Mouse (Mus musculus): ENCODE results near the gene Ptrh1.

DNA sequence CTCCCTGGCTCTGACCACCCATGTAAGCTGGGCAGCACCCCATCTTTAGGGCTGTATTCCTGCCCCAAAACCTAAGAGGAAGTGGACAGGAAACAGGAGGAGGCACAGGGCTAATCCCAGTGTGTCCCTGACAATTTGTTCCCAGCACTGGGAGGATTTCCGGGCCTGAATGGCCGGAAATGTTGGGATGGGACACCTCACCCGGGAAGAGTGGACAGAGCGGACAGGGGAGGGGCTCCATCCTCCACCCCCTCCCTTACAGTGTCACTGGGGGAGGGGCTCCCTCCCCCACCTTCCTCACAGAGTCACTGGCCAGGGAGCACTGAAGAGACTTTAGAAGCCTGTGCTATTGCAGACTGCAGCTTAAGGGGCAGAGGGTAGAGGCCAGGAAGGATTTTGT lies 40.7 kb upstream of the Ptrh1 start:
- TF ChIP-seq CTCF (IDR thresholded peaks at IDR 0.05; ENCODE audit: low read depth) (no peak), EP300 (IDR thresholded peaks at IDR 0.05; ENCODE audit: low read depth) (no peak; the same call in 1 of the 2 replicates)
